Mouse (Mus musculus) layer of hippocampus, postnatal 10 days (tissue): ENCODE measurements around the gene Plekhm3. TPM values are rescaled to one million over a fixed set of nuclear protein-coding genes. Genes with fewer than 3 reads are reported as not detected.

Source experiments
- DNase-seq, 2 experiments: peaks; one replicate each; pipeline ENCODE4 v3.0.0; 2021; ENCODE audit warnings: low spot score in 2 of 2
- total RNA-seq, 2 experiments: library from RNA; stranded (reverse); gene quantifications; 2 replicates each; pipeline ENCODE4 v1.2.3; 2021

The Plekhm3 gene
- total RNA-seq, 2 experiments from 2014 or later, result 21.7 to 26.2 TPM

GRCm38 (mm10) chr1:64928542-64928941 is 28.1 kb downstream of the Plekhm3 start:
- DNase-seq, result no peak

DNA sequence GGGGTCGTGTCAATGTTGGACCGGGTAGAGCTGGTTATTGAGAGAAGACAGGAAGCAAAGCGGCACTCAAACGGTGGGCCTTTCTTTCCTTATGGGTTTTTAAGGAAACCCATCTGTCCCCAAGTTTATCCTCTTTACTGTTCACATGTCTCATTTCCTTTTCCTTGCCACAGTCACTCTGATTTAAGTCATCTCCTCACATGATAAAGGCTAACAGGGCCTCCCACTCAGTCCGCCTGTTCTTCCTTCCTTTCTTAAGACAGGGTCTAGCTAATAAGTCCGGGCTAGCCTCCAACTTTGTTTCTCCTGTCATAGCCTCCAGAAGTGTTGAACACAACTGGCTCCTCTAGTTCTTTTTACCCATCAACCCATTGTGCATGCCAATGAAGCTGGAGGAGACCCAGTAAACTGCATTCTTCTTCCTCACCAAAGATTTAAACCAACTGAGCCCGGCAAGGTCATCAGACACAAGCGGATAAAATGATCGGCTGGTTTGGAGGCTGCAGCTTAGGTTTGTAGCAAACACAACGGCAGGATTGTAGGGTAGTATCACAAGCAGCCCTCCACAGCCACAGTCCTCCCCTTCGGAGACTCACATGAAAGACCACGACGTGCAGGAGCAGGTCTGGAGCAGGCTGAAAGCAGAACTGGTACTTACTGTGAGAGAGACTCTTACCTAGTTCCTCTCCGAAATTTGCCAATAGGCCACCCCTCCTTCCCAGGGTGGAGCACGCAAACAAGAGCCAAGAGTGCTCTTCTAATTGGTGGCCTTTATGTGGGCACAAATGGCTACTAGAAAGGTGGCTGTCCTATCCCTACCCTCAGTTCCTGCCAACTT is 29.0 kb downstream of the Plekhm3 start:
- no peak for DNase-seq

DNA sequence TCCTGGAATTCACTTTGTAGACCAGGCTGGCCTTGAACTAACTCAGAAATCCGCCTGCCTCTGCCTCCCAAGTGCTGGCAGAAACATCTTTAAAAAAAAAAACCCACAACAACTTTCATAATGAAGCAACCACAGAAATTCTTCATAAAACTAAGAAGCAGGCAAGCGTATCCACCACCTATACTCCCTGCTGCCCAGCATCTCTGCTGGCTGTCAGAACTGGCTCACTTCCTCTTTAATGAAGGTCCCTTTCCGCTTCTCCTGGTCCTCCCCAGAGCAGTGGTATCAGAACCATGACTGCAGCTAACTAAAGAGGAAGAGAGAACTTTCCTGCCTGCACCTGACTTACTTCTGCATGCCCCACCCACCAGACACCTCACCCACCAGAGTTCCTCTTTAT is 31.0 kb downstream of the Plekhm3 start:
- no peak for DNase-seq

DNA sequence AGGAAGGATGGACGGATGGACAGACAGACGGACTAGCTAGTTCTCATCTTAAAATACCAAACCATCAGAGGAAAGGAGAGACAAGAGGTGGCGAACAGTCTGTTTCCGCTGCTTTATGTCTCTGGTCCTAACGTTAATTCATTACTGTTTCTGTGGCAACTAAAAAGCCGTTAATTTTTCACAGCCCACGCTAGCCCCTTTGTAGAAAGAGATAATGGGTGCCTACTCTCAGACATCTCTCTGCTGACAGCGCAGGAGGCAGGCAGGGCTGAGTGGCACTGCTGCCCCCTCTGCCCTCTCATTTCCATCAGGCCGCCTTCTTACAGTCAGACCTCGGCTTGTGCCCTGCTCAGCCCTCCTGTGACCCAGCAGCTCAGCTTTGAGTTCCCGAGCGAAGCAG is 32.3 kb downstream of the Plekhm3 start:
- DNase-seq, result no peak

DNA sequence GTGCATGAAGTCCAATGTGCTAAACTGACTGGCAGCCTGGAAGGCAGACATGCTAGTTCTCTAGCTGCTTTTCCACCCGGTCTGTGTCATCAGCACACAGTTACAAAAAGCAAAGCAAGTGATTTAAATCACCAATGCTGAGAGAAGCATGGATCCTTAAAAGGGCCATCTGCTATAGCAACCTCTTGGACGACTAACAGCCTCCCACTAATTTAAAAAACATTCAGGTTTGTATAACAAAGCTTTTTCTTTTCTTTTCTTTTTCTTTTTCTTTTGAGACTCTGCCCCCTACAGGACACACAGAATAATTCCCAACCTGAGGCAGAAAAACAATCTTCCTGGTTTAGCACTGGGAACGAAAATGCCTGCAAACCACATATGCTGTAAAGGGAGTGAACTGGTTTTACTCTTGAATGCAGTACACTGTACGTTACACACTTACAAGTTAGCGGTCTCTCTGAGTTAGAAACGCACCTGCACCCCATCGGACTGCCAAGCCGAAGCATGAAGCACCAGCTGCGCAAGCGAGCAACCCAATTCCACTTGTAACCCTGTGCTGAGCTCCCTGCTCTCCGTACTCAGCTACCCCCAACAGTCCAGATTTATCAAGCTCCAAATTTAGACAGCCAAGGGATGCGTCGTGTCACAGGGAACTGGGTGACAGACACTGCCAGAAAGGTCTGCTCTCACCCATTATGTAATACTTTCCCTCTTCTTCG is 37.7 kb downstream of the Plekhm3 start:
- peak; percentile 23 to 44 for DNase-seq

- no peak for DNase-seq
These were observed 38.7 kb downstream of the Plekhm3 start for GRCm38 (mm10) chr1:64917966-64918365.

DNA sequence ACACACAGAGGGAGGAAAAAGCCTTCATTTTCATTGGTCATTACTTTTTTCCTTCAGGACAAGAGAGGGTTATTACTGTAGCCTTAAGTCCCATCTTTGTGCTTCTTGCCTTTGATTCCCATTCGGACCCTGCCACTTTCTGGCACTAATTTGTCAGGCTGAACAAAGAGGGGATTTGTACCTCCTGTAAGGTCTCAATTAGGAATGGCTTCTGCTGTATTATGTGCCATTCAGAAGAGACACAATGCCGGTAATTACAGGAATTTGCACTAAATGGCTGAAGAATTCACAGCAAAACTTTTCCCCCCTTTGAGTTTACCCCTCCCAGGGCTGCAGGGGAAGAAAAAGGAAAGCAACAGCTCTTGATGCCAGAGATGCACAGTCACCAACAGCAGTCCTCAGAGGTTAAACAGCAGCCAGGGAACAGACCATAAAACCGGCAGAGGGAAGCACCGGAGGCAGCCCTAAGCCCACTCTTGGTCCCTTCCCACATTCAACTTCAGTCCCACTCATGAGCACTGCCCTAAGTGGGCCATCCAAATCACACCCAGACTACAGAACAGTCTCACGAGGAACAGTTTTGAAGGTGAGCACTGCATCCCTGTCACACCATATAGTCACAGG is 39.6 kb downstream of the Plekhm3 start:
- DNase-seq, result no peak

- no peak for DNase-seq
These were observed 42.3 kb downstream of the Plekhm3 start for GRCm38 (mm10) chr1:64914356-64914755.

DNA sequence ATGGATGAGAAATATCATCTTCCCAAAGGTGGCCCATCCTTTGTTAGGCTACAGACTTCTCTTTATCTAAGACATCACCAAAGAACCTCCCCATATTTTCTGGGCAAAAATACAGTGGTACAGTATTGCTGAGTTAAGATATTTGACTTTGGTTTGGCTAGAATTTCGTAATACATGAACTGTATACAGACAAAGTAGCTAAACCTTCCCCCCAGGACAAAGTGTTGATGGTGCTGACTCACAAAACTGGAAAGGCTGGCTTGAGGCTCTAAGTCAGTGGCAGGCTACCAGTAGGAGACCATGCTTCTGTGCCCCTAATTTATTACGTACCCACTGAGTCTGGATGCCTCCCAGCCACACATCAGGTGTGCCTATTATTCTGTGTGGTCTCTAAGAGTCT is 48.9 kb downstream of the Plekhm3 start:
- no peak for DNase-seq

- no peak for DNase-seq
These were observed 50.4 kb downstream of the Plekhm3 start for GRCm38 (mm10) chr1:64906226-64906625.

- DNase-seq, result no peak
These were observed 53.2 kb downstream of the Plekhm3 start for GRCm38 (mm10) chr1:64903415-64903814.

DNA sequence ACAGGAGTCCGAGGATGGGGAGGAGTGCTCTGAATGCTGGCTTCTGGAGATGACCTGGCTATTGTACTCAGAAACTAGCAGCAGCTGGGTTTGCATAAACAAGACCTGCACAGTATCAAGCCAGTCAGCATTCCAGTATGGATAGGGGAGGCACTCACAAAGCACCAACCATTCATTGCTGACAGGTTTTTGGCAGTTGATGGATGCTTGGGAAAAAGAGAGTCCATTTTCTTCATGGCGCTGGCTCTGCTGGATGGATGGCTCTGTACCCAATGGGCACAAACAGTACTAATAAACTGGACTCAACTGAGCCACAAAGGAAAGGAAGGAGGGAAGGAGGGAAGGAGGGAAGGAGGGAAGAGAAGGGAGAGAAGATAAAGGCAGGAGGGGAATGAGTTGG is 53.8 kb downstream of the Plekhm3 start:
- DNase-seq, result no peak

- DNase-seq, result no peak
These were observed 56.9 kb downstream of the Plekhm3 start for GRCm38 (mm10) chr1:64899763-64900162.

GRCm38 (mm10) chr1:64897485-64897884 is 59.1 kb downstream of the Plekhm3 start:
- no peak for DNase-seq

DNA sequence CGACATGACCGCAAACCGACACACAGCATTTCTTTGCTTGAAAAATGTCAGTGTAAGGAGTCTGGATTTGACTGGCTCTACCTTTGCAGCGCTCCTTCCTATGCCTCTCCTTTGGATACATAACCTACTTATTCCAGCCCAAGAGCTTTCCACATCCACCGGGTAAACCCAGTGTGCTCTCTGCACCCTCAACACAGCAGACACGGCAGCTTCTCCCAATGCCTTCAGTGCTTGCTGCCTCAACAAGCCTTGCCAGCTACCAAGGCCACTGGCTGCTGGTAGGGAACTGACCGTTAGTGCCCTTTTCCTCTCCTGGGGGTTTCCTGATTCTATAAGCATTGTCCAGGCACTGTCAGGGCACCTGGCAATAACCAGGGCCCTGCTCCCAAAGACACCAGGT is 62.8 kb downstream of the Plekhm3 start:
- DNase-seq, result no peak

GRCm38 (mm10) chr1:64891332-64891731 is 65.3 kb downstream of the Plekhm3 start:
- no peak for DNase-seq

GRCm38 (mm10) chr1:64887502-64888203 is 69.0 kb downstream of the Plekhm3 start:
- DNase-seq, result no peak

DNA sequence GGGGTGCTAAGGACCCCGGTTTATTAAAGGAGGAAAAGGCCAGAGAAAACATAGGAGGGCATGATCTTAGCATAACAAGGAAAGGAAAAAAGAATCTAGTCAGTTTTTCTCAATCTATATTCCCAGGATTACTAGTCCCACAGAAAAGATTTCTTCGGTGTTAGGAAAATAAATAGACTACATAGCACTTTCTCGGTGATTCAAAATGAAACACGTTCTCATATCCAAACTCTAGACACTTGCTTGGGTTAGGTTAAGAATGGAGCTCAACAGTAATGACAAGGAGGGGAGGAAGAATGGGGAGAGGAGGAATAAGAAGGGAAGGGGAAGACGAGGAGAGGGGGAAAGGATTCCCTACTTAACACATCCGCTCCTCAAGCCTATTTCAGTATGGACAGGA is 69.9 kb downstream of the Plekhm3 start:
- no peak for DNase-seq

- no peak for DNase-seq
These were observed 71.3 kb downstream of the Plekhm3 start for GRCm38 (mm10) chr1:64885328-64885727.

DNA sequence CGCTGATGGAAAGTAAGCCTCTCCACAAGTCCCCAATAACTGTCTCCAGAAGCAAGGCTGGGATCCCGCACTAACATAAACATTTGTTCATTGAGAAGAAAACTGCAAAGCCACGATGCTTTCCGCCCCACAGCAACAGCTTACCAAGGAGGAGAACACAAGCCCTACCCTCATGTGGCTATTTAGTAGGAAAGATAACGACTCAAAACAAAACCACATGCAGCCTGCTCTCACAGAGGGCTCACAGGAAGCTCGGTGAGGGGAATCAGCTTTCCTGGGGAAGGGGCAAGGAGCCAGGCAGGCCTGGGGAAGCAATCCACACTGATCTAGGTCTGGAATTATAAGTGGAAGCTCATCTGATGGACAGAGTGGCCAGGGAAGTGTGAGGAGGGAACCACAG is 72.6 kb downstream of the Plekhm3 start:
- no peak for DNase-seq

- no peak for DNase-seq
These were observed 76.0 kb downstream of the Plekhm3 start for GRCm38 (mm10) chr1:64880613-64881012.
